Mouse (Mus musculus) ES-Bruce4 (cell line): ENCODE measurements around the gene Dctn3.

Experiments
- EP300 ChIP-seq: IDR thresholded peaks from 2 replicates; pipeline ENCODE4 v1.6.1; 2011; ENCODE audit warnings: low read depth, low read length; ENCODE audit not compliant: insufficient read depth
- POLR2A ChIP-seq: IDR thresholded peaks from one replicate; pipeline ENCODE4 v1.8.1; 2011; ENCODE audit warnings: low read length; ENCODE audit not compliant: insufficient read depth

GRCm38 (mm10) chr4:41760288-41760721, 37.3 kb upstream of the Dctn3 start:
- TF ChIP-seq POLR2A (no peak), EP300 (no peak)
